Mouse (Mus musculus) embryo, embryonic 10 days (tissue): ENCODE data around the gene Rpusd4.

Source experiments
- DNase-seq: peaks from one replicate; pipeline ENCODE4 v3.0.0-alpha.2; 2015; ENCODE audit warnings: low spot score

The Rpusd4 gene

GRCm38 (mm10) chr9:35267146-35267975 lies at the start of gene Rpusd4, which contains the start of gene Fam118b:
Gene Rpusd4 (plus strand): TSS chr9:35267865.
Gene Fam118b (minus strand): TSS chr9:35267805.
- peak; percentile 98 for DNase-seq

- no peak for DNase-seq
Measured at GRCm38 (mm10) chr9:35217963-35218362, 49.7 kb upstream of the Rpusd4 start.

GRCm38 (mm10) chr9:35223466-35223865 lies 44.2 kb upstream of the Rpusd4 start:
- DNase-seq, result no peak

GRCm38 (mm10) chr9:35228671-35229070 lies 39.0 kb upstream of the Rpusd4 start:
- no peak for DNase-seq

- DNase-seq, result no peak
Measured at GRCm38 (mm10) chr9:35235996-35236395, 31.7 kb upstream of the Rpusd4 start.

GRCm38 (mm10) chr9:35238371-35238770 lies 29.3 kb upstream of the Rpusd4 start:
- DNase-seq, result no peak

GRCm38 (mm10) chr9:35238915-35239571 lies 28.6 kb upstream of the Rpusd4 start:
- peak; percentile 16 for DNase-seq

GRCm38 (mm10) chr9:35239734-35240133 lies 27.9 kb upstream of the Rpusd4 start:
- no peak for DNase-seq

GRCm38 (mm10) chr9:35247405-35247804 lies 20.3 kb upstream of the Rpusd4 start:
- DNase-seq, result no peak

- DNase-seq, result no peak
Measured at GRCm38 (mm10) chr9:35249476-35249875, 18.2 kb upstream of the Rpusd4 start.

- DNase-seq, result no peak
Measured at GRCm38 (mm10) chr9:35257365-35257764, 10.3 kb upstream of the Rpusd4 start.

- DNase-seq, result no peak
Measured at GRCm38 (mm10) chr9:35262418-35262817, 5.2 kb upstream of the Rpusd4 start.

GRCm38 (mm10) chr9:35263431-35263830 lies 4.2 kb upstream of the Rpusd4 start:
- DNase-seq, result no peak

GRCm38 (mm10) chr9:35264509-35264908 lies 3.2 kb upstream of the Rpusd4 start:
- DNase-seq, result no peak

GRCm38 (mm10) chr9:35267976-35268715 lies 481 bp downstream of the Rpusd4 start:
- DNase-seq, result peak; percentile 35

- no peak for DNase-seq
Measured at GRCm38 (mm10) chr9:35277855-35278365, 10.2 kb downstream of the Rpusd4 start.

GRCm38 (mm10) chr9:35278451-35278850 lies 10.8 kb downstream of the Rpusd4 start:
- DNase-seq, result no peak

- peak; percentile 78 for DNase-seq
Measured at GRCm38 (mm10) chr9:35282006-35282850, 14.6 kb downstream of the Rpusd4 start.

GRCm38 (mm10) chr9:35282851-35283200 lies 15.2 kb downstream of the Rpusd4 start:
- no peak for DNase-seq

GRCm38 (mm10) chr9:35283415-35284069 lies 15.9 kb downstream of the Rpusd4 start:
- DNase-seq, result peak; percentile 78

- no peak for DNase-seq
Measured at GRCm38 (mm10) chr9:35284351-35284750, 16.7 kb downstream of the Rpusd4 start.
